In the genomic region with DNA sequence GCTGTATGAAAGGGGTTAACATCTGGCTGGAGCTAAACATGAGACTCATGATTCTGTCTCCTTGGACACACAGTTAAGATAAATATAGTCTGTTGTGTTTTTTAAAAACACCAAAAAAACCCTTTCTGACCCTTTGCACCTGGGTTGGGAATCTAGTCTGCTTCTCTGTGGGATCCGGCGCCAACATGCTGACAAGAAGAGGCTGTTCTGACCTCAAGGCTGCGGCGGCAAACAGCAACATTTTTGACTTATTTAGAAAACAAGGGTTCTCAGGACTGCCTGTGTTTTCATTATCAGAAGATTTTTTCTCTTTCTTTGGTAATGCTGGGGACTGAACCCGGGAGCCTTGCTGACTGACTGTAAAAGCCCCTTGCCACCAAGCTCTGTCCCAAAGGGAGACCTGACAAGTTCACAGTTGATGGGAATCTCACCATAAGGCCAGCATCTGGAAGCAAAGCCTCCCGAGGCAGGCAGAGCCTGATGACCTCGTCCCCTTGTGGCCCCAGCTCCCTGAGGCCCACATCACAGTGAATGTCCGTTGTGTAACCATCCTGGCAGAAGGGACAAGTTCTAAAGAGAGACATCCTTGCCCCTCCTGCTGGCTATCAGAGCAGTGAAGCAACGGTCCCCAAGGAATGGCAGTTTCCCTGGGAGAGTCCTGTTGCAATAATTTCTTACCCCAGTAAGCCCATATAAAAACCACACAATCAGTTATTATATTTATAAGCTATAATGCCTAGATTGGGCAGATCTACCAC, we compare ENCODE assay signal across 15 mouse cellular contexts. TPM values are rescaled to one million over a fixed set of nuclear protein-coding genes. Genes with fewer than 3 reads are reported as not detected.
A peak's percentile ranks its signal among the peaks of the same experiment; 100 is the strongest.
DNase-seq lines count a peak whose midpoint lies in the region; ATAC-seq and TF ChIP-seq lines count a peak whose summit lies in the region.
"Had no signal": no experiment of that assay in that cellular context is flagged by ENCODE, and none has a peak within 500 bp of the region (broad histone marks: within the 10 kb centered on the region; RNA-seq: fewer than 3 reads in every experiment).

No protein-coding gene starts in this region.

- 66% methylated on average over 9 of the region's 9 CpGs for WGBS in heart, embryonic 10.5 days
- 53% methylated on average over 9 of the region's 9 CpGs for WGBS in heart, postnatal 0 days

- TF ChIP-seq EP300 in heart, postnatal 0 days (IDR thresholded peaks at IDR 0.05; ENCODE audit: low read depth) = no peak

- no peaks in the 10 kb centered on the region for H3K9me3 ChIP-seq in heart, embryonic 10.5 days
- H3K9me3 ChIP-seq in heart, postnatal 0 days (replicated peaks; ENCODE audit: control insufficient read depth, low read length) = 0 out of 2 replicates have a peak, but pooled peaks cover 3% of the 10 kb centered on the region
- H3K9me3 ChIP-seq: forebrain, embryonic 12.5 days; limb, embryonic 15.5 days had no signal

- peaks cover 5% of the 10 kb centered on the region for H3K4me1 ChIP-seq in heart, embryonic 10.5 days
- H3K4me1 ChIP-seq in heart, postnatal 0 days (ENCODE audit: control insufficient read depth, insufficient read depth) = peaks cover 7% of the 10 kb centered on the region; the same call in 1 of the 2 replicates

- H3K4me2 ChIP-seq in heart, postnatal 0 days (ENCODE audit: low read depth, low read length) = no peak overlapping the region
- H3K4me2 ChIP-seq: forebrain, embryonic 12.5 days; limb, embryonic 15.5 days had no signal

- no peak for ATAC-seq in heart, postnatal 0 days (ENCODE audit: insufficient read depth, low read depth)

- H3K4me3 ChIP-seq in heart, embryonic 10.5 days = no peak overlapping the region
- no peak overlapping the region for H3K4me3 ChIP-seq in heart, postnatal 0 days (ENCODE audit: low read depth, low read length)
- H3K4me3 ChIP-seq: forebrain, embryonic 12.5 days; hindbrain, embryonic 10.5 days; limb, embryonic 15.5 days had no signal

- no peak overlapping the region for H3K27ac ChIP-seq in heart, embryonic 10.5 days
- H3K27ac ChIP-seq in heart, postnatal 0 days (ENCODE audit: low read depth) = no peak overlapping the region
- H3K27ac ChIP-seq: forebrain, embryonic 12.5 days; hindbrain, embryonic 10.5 days; limb, embryonic 15.5 days had no signal

- DNase-seq in heart, adult 18-20 months = peak; percentile 74 to 87
- no peak for DNase-seq in heart, embryonic 10.5 days (ENCODE audit: low spot score)
- DNase-seq in adrenal gland, adult 2 months = peak; percentile 69
- no peak for DNase-seq in heart, postnatal 0 days (ENCODE audit: low spot score)
- peak; percentile 25 for DNase-seq in ovary, postnatal 14 days (ENCODE audit: low spot score)
- no peak for DNase-seq in embryo, embryonic 10 days (ENCODE audit: low spot score)
- no peak for DNase-seq in cerebellum, postnatal 14 days
- DNase-seq in cerebellum, adult 9-10 months = no peak
- DNase-seq: spleen, adult 18-20 months had no signal

- H3K27me3 ChIP-seq in heart, embryonic 10.5 days (ENCODE audit: insufficient read depth, poor library complexity, severe bottlenecking) = no peaks in the 10 kb centered on the region
- no peaks in the 10 kb centered on the region for H3K27me3 ChIP-seq in heart, postnatal 0 days (ENCODE audit: control insufficient read depth, insufficient read depth, low read length)
- H3K27me3 ChIP-seq: forebrain, embryonic 12.5 days; limb, embryonic 15.5 days; Patski had no signal

- H3K9ac ChIP-seq in heart, postnatal 0 days (replicated peaks; ENCODE audit: low read depth, low read length) = 0 out of 2 replicates have a peak overlapping the region, but pooled peaks have one; percentile 15
- H3K9ac ChIP-seq: forebrain, embryonic 12.5 days; limb, embryonic 15.5 days had no signal

- no peak for TF ChIP-seq CTCF in heart, postnatal 0 days (IDR thresholded peaks at IDR 0.05; ENCODE audit: low read depth)

- H3K36me3 ChIP-seq in heart, embryonic 10.5 days = no peaks in the 10 kb centered on the region; the same call in 1 of the 2 replicates
- H3K36me3 ChIP-seq in heart, postnatal 0 days (replicated peaks; ENCODE audit: control insufficient read depth, insufficient read depth, low read length) = no peaks in the 10 kb centered on the region
- H3K36me3 ChIP-seq: forebrain, embryonic 12.5 days had no signal

RNA-seq across cellular contexts. Expression of a gene that starts 16.0 kb away (rescaled TPM):
- total RNA-seq in heart, adult 18-20 months (2021) = not detected
- not detected in 2 replicates for polyA plus RNA-seq in heart, embryonic 10.5 days (2016; fragmentation: Nextera tagmentation; extraction: Ambion mirVana)
- total RNA-seq in adrenal gland, adult 2 months (2021) = not detected
- not detected in 2 replicates for polyA plus RNA-seq in adrenal gland, adult 2 months (2012; rRNA removed)
- total RNA-seq in heart, postnatal 0 days (2014; rRNA removed; ENCODE audit: low replicate concordance) = not detected in 2 replicates
- not detected in 2 replicates for polyA plus RNA-seq in heart, postnatal 0 days (2015; fragmentation: Nextera tagmentation; extraction: Ambion mirVana)
- total RNA-seq: megakaryocyte-erythroid progenitor cell, adult 5-6 weeks had no signal
- polyA plus RNA-seq: cortical plate, adult 2 months; forebrain, embryonic 12.5 days; hindbrain, embryonic 10.5 days; limb, embryonic 15.5 days; Patski had no signal

RNA-seq across cellular contexts. Expression of a gene that starts 36.0 kb away (rescaled TPM):
- 100 to 1,000 TPM; 143 to 147 TPM for total RNA-seq in heart, adult 18-20 months (2021)
- polyA plus RNA-seq in heart, embryonic 10.5 days (2016; fragmentation: Nextera tagmentation; extraction: Ambion mirVana) = 550 and 560 TPM in 2 replicates
- 100 to 1,000 TPM; 419 to 486 TPM for total RNA-seq in adrenal gland, adult 2 months (2021)
- polyA plus RNA-seq in adrenal gland, adult 2 months (2012; rRNA removed) = 23.1 and 24.7 TPM in 2 replicates
- 295 and 311 TPM in 2 replicates for total RNA-seq in heart, postnatal 0 days (2014; rRNA removed; ENCODE audit: low replicate concordance)
- 395 and 397 TPM in 2 replicates for polyA plus RNA-seq in heart, postnatal 0 days (2015; fragmentation: Nextera tagmentation; extraction: Ambion mirVana)

RNA-seq across cellular contexts. Expression of a gene that starts 36.8 kb away (rescaled TPM):
- not detected for total RNA-seq in heart, adult 18-20 months (2021)
- not detected in 2 replicates for polyA plus RNA-seq in heart, embryonic 10.5 days (2016; fragmentation: Nextera tagmentation; extraction: Ambion mirVana)
- not detected for total RNA-seq in adrenal gland, adult 2 months (2021)
- 0.16 and 0.33 TPM in 2 replicates for polyA plus RNA-seq in adrenal gland, adult 2 months (2012; rRNA removed)
- total RNA-seq in heart, postnatal 0 days (2014; rRNA removed; ENCODE audit: low replicate concordance) = not detected in 2 replicates
- polyA plus RNA-seq in heart, postnatal 0 days (2015; fragmentation: Nextera tagmentation; extraction: Ambion mirVana) = not detected in 2 replicates
- total RNA-seq: megakaryocyte-erythroid progenitor cell, adult 5-6 weeks had no signal
- polyA plus RNA-seq: cortical plate, adult 2 months; forebrain, embryonic 12.5 days; hindbrain, embryonic 10.5 days; limb, embryonic 15.5 days; Patski had no signal

RNA-seq across cellular contexts. Expression of a gene that starts 59.5 kb away (rescaled TPM):
- not detected for total RNA-seq in heart, adult 18-20 months (2021)
- polyA plus RNA-seq in heart, embryonic 10.5 days (2016; fragmentation: Nextera tagmentation; extraction: Ambion mirVana) = not detected in 2 replicates
- total RNA-seq in adrenal gland, adult 2 months (2021) = not detected
- not detected in 2 replicates for polyA plus RNA-seq in adrenal gland, adult 2 months (2012; rRNA removed)
- not detected in 2 replicates for total RNA-seq in heart, postnatal 0 days (2014; rRNA removed; ENCODE audit: low replicate concordance)
- not detected in 2 replicates for polyA plus RNA-seq in heart, postnatal 0 days (2015; fragmentation: Nextera tagmentation; extraction: Ambion mirVana)
- total RNA-seq: megakaryocyte-erythroid progenitor cell, adult 5-6 weeks had no signal
- polyA plus RNA-seq: cortical plate, adult 2 months; forebrain, embryonic 12.5 days; hindbrain, embryonic 10.5 days; Patski had no signal

Comparison
In these comparisons a context has a peak if more than half of its experiments do, and no peak if none do; other contexts are left out.
1. DNase-seq: peak in heart, adult 18-20 months (2 of 2), adrenal gland, adult 2 months (single experiment) and ovary, postnatal 14 days (single experiment); none in heart, embryonic 10.5 days (single experiment), heart, postnatal 0 days (single experiment), embryo, embryonic 10 days (single experiment), cerebellum, postnatal 14 days (0 of 2) and cerebellum, adult 9-10 months (single experiment).